Mouse (Mus musculus) liver, embryonic 15.5 days (tissue): ENCODE data around the gene Mgarp. TPM values are rescaled to one million over a fixed set of nuclear protein-coding genes. Genes with fewer than 3 reads are reported as not detected.

Experiments
- ATAC-seq: fragments of 200-750 bp; cut with Nextera tagmentation; 2 replicates; pipeline ENCODE4 v1.8.0; 2017; ENCODE audit warnings: moderate number of reproducible peaks, mild to moderate bottlenecking, moderate library complexity; ENCODE audit not compliant: insufficient read depth
- H3K27ac ChIP-seq: fragments of 300-500 bp; sonication (generic); replicated peaks from 2 replicates; pipeline ENCODE4 v1.5.1; 2015; ENCODE audit warnings: mild to moderate bottlenecking, inconsistent platforms
- H3K27me3 ChIP-seq: fragments of 300-500 bp; sonication (generic); 2 replicates; pipeline ENCODE4 v1.6.1; 2015; ENCODE audit warnings: mild to moderate bottlenecking, inconsistent platforms
- H3K36me3 ChIP-seq: fragments of 300-500 bp; sonication (generic); replicated peaks from 2 replicates; pipeline ENCODE4 v1.6.1; 2015; ENCODE audit warnings: moderate library complexity, mild to moderate bottlenecking, inconsistent platforms
- H3K4me1 ChIP-seq: fragments of 300-500 bp; sonication (generic); replicated peaks from 2 replicates; pipeline ENCODE4 v1.6.1; 2015; ENCODE audit warnings: inconsistent platforms
- H3K4me2 ChIP-seq: fragments of 300-500 bp; sonication (generic); 2 replicates; pipeline ENCODE4 v1.6.1; 2015; ENCODE audit warnings: moderate library complexity, mild to moderate bottlenecking, inconsistent platforms
- H3K4me3 ChIP-seq: fragments of 300-500 bp; sonication (generic); replicated peaks from 2 replicates; pipeline ENCODE4 v1.5.1; 2015; ENCODE audit warnings: mild to moderate bottlenecking, inconsistent platforms
- H3K9ac ChIP-seq: fragments of 300-500 bp; sonication (generic); 2 replicates; pipeline ENCODE4 v1.6.1; 2015; ENCODE audit warnings: moderate library complexity, mild to moderate bottlenecking, inconsistent platforms
- H3K9me3 ChIP-seq: fragments of 300-500 bp; sonication (generic); replicated peaks from 2 replicates; pipeline ENCODE4 v1.6.1; 2016; ENCODE audit warnings: inconsistent platforms
- WGBS: fragments of 180-500 bp; shearing (Covaris S2); methylation state at CpG from one replicate; pipeline ENCODE4 v1.1.7; 2015; ENCODE audit warnings: mixed read lengths; ENCODE audit not compliant: insufficient replicate concordance; 5-methylcytosine and 5-hydroxymethylcytosine counted together
- polyA plus RNA-seq: library from polyadenylated mRNA; unstranded; fragments of >200 nt; fragmentation: Nextera tagmentation; extraction: Ambion mirVana; gene quantifications from 2 replicates; pipeline ENCODE4 v1.2.1, GENCODE M21; 2015

Mgarp gene
- polyA plus RNA-seq, 1 experiment from 2014 or later, result 1.3 TPM

DNA sequence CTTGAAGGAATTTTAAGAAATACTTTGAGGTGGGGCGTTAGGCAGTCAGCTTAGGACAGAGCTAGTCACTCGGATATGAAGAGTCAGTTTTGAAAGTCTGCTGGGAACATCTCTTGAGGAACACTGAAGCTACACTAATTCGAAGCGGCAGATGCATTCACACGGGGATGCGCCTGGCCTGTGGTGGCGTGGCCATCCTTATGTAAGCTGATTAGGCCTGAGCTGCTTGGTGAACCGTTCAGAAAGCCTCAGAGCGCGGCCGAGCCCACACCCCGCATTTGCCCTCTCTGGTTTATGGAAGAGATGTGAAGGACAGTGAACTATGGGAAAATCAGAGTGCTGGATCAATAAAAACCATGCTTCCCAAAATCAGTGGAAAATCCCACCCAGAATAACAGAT lies 13.1 kb downstream of the Mgarp start:
- Histone ChIP-seq H3K27me3 (no peaks in the 10 kb centered on the region), H3K4me2 (no peak overlapping the region), H3K4me3 (no peak overlapping the region), H3K9me3 (no peaks in the 10 kb centered on the region), H3K36me3 (no peaks in the 10 kb centered on the region), H3K4me1 (peaks cover 22% of the 10 kb centered on the region), H3K27ac (no peak overlapping the region), H3K9ac (no peak overlapping the region)
- ATAC-seq, result no peak
- 76% methylated on average over 12 of the region's 12 CpGs for WGBS

DNA sequence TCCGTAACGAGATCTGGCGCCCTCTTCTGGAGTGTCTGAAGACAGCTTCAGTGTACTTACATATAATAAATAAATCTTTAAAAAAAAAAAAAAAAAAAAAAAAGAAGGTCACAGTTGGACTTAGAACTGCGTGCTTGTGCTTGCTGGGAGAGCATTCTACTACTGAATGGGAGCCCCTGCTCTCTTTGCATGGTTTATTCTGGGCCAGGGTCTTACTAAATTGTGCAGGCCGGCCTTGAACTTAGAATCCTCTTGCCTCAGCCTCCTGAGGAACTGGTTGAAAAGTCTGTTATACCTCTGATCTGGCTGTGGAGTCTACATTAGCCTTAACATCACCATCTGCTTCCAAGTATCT lies 15.9 kb downstream of the Mgarp start:
- no peak overlapping the region for H3K4me2 ChIP-seq
- H3K9me3 ChIP-seq, result no peaks in the 10 kb centered on the region
- H3K4me3 ChIP-seq, result no peak overlapping the region
- WGBS, result 45% methylated on average over 4 of the region's 5 CpGs
- no peak overlapping the region for H3K27ac ChIP-seq
- no peaks in the 10 kb centered on the region for H3K36me3 ChIP-seq
- no peak overlapping the region for H3K9ac ChIP-seq
- H3K4me1 ChIP-seq, result peaks cover 21% of the 10 kb centered on the region
- ATAC-seq, result no peak
- no peaks in the 10 kb centered on the region for H3K27me3 ChIP-seq

DNA sequence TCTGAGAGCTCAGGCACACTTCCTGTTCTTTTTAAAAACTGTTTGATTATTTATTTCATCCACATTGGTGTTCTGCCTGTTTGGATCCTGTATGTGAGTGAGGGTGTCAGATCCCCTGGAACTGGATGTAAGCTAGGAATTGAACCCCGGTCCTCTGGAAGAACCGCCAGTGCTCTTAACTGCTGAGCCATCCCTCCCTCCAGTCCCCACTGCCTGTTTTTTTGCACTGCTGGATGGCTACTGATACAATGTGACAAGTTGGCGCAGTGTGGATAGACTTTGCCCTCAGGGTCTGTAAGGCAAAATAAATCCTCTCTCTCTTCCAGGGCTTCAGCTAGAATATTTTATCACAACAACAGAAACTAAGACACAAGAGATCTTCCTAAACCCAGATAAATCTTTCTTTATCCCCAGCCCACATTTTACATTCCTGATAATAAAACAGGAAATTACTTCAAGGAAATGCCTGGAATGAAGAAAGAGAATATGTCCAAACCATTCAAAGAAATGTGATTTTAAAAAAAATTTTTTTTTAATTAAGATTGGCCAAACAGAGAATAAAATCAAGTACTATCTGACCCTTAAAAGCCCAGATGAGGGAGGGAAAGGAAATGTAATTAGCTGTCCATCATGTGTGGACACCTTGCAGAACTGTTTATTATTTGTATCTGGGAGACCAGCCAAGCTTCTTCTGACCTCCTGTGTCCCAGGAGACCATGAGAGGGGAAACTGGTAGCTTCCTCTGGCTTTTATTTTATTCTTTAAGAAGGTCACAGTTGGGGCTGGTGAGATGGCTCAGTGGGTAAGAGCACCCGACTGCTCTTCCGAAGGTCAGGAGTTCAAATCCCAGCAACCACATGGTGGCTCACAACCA lies 16.5 kb downstream of the Mgarp start:
- ATAC-seq, result no peak

DNA sequence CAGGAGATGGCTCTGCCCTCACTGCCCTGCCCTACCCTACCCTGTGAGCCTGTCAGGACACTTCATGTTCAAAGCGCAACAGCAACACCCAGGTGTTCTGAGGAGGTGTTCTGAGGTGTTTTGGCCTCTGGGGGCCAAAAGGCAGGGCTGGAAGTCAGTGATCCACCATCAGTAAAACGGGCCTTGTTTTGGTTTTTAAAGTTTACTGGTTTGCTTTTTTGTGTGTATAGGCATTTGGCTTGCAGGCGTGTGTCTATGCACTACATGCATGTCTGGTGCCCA lies 17.9 kb downstream of the Mgarp start:
- peak overlapping the region; percentile 26; the same call in 1 of the 2 replicates for H3K27ac ChIP-seq
- H3K4me1 ChIP-seq, result peaks cover 27% of the 10 kb centered on the region
- no peaks in the 10 kb centered on the region for H3K27me3 ChIP-seq
- peak overlapping the region; percentile 64 for H3K4me2 ChIP-seq
- H3K9me3 ChIP-seq, result no peaks in the 10 kb centered on the region
- H3K9ac ChIP-seq, result peak overlapping the region; percentile 43; the same call in 1 of the 2 replicates
- peak overlapping the region; percentile 48 for H3K4me3 ChIP-seq
- no peak for ATAC-seq
- 72% methylated on average over 3 of the region's 3 CpGs for WGBS
- H3K36me3 ChIP-seq, result no peaks in the 10 kb centered on the region

More for the DNA sequence above, 16.5 kb downstream of the Mgarp start:
- H3K4me2 ChIP-seq, result no peak overlapping the region
- H3K27ac ChIP-seq, result no peak overlapping the region
- H3K9ac ChIP-seq, result no peak overlapping the region
- no peak overlapping the region for H3K4me3 ChIP-seq
- H3K36me3 ChIP-seq, result no peaks in the 10 kb centered on the region
- H3K27me3 ChIP-seq, result no peaks in the 10 kb centered on the region
- H3K4me1 ChIP-seq, result peaks cover 27% of the 10 kb centered on the region
- no peaks in the 10 kb centered on the region for H3K9me3 ChIP-seq
- WGBS, result 67% methylated on average over 5 of the region's 5 CpGs

DNA sequence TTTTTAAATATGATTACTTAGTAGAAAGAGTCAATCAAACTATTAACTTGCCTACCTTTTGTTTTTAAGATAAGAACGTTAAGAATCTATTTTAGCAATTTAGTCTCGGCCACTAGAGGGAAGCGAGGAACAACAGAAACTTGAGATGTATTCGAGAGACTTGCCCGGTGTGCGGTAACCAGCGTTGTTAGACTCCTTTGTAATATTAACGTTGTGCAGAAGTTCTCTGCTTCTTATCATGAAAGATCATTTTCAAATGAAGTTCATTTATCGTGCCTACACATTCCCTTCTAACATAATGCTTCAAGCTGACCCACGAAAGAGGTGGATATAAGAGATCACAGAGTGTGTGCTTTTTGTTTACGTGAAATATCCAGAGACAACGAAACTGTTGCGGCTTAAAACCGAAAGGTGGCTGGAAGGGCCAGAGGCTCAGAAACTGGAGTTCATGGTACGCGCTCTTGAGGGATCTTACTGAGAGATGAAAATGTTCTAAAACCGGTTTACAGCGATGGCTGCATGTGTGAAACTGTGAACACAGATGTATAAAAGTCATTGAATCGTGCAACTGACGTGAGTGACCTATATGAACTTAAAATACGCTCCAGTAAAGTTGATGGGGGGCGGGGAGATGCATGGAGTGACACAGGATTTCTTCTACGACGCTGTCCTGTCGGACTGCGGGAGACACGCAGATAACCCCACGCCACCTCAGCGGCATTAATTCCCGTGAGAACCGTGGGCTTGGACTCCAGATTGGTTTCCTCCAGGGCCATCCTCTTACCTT lies 18.5 kb downstream of the Mgarp start:
- Histone ChIP-seq H3K4me3 (peak overlapping the region; percentile 48), H3K9me3 (no peaks in the 10 kb centered on the region), H3K27ac (peak overlapping the region; percentile 26), H3K9ac (peak overlapping the region; percentile 43; the same call in 1 of the 2 replicates), H3K4me1 (peaks cover 31% of the 10 kb centered on the region), H3K4me2 (peak overlapping the region; percentile 64), H3K36me3 (no peaks in the 10 kb centered on the region), H3K27me3 (no peaks in the 10 kb centered on the region)
- WGBS, result 31% methylated on average over 31 of the region's 31 CpGs
- ATAC-seq, result peak; percentile 32; the same call in 1 of the 2 replicates

DNA sequence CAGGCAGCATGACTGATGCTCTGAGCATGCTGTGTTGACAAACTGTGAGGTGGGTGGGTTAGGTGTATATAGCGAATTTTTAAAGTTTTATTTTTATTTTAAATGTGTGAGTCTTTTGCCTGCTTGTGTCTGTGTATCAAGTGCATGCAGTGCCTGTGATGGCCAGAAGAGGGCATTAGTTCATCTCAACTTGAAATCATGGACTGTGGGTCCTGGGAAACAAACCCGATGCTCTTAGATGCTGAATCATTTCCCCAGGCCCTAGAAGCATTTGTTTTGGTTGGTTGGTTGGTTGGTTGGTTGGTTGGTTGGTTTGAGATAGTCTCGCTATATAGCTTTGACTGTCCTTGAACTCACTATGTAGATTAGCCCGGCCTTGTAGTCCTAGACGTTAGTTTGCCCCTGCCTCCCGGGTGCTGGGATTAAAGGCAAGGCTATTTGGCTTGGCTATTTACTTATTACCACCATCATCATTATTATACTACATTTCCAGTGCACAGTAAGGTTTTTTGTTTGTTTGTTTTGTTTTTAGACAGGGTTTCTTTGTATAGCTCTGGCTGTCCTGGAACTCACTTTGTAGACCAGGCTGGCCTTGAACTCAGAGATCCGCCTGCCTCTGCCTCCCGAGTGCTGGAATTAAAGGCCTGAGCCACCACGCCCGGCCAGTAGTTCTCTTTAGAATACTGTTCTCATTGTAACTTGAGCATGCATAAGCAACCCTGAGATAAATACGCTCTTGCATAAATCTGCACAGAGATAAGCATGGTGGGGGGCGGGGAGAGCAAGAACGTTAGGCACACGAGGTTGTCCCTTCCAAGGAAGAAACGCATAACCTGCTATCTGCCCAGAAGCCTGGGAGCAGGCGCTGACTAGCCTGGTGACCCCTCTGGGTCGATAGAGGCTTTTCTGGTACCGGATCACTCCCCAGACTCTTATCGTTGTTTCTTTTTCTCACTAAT lies 21.0 kb downstream of the Mgarp start:
- H3K27me3 ChIP-seq, result no peaks in the 10 kb centered on the region

DNA sequence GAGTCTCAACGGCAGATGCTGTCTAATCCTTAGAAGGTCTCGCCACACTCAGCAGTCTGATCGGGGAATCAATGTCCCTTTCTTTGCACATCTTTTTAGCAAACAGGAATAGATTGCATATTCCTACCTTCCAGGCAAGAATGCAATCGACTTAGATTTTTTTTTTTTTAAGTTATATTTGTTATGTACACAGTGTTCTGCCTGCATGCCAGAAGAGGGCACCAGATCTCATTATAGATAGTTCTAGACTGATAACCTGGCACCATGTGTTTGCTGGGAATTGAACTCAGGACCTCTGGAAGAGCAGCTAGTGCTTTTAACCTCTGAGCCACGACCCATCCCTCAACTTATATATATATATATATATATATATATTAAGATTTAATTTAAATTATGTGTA lies 23.0 kb downstream of the Mgarp start:
- no peak for ATAC-seq
- Histone ChIP-seq H3K9ac (no peak overlapping the region), H3K4me1 (peaks cover 35% of the 10 kb centered on the region), H3K36me3 (no peaks in the 10 kb centered on the region), H3K27ac (no peak overlapping the region), H3K9me3 (no peaks in the 10 kb centered on the region), H3K27me3 (no peaks in the 10 kb centered on the region), H3K4me2 (no peak overlapping the region), H3K4me3 (no peak overlapping the region)
- 60% methylated on average over 5 of the region's 5 CpGs for WGBS

More for the DNA sequence above, 21.0 kb downstream of the Mgarp start:
- H3K4me2 ChIP-seq, result 0 out of 2 replicates have a peak overlapping the region, but pooled peaks have one; percentile 6
- WGBS, result 28% methylated on average over 19 of the region's 19 CpGs
- H3K9me3 ChIP-seq, result no peaks in the 10 kb centered on the region
- peak; percentile 73 for ATAC-seq
- H3K4me1 ChIP-seq, result peaks cover 37% of the 10 kb centered on the region
- no peak overlapping the region for H3K4me3 ChIP-seq
- H3K9ac ChIP-seq, result no peak overlapping the region
- no peaks in the 10 kb centered on the region for H3K36me3 ChIP-seq
- H3K27ac ChIP-seq, result peak overlapping the region; percentile 25

DNA sequence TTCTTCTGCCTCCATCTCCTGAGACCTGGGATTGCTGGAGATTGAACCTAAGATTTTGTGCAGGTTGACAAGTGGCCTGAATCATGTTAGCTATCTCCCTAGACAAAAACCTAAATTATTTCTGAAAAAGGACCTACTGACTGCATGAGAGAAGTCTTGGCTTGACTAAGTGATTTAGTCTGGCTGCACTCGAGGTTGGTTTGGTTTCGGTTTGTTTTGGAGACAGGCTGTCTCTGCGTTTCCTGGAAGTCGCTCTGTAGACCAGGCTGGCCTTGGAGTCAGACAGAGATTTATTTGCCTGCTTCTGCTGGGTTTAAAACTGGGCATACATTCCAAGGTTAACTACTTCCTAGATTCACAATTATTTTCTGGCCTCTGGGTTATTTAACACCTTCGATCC lies 23.7 kb downstream of the Mgarp start:
- Histone ChIP-seq H3K27ac (no peak overlapping the region), H3K4me2 (peak overlapping the region; percentile 29; the same call in 1 of the 2 replicates), H3K4me1 (peaks cover 35% of the 10 kb centered on the region), H3K9ac (no peak overlapping the region; the same call in 1 of the 2 replicates), H3K9me3 (no peaks in the 10 kb centered on the region), H3K36me3 (no peaks in the 10 kb centered on the region), H3K27me3 (no peaks in the 10 kb centered on the region), H3K4me3 (no peak overlapping the region)
- WGBS, result 40% methylated on average over 5 of the region's 5 CpGs
- ATAC-seq, result no peak

DNA sequence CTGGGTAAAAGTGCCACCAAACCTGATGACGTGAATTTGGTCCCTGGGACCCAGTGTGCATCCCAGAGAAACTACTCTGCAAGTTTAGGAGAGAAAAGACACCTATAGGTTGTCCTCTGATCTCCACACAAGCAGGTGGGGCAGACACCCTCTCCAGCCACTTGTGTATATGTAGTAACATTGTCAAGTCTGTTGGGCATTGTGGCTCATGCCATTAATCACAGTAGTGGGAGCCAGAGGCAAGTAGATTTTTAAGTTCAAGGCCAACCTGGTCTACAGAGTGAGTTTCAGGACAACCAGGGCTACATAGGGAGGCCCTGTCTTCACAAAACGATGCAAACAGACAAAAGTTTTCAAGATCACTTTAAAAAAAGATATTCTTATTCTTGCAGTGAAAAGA lies 24.7 kb downstream of the Mgarp start:
- Histone ChIP-seq H3K27ac (no peak overlapping the region), H3K9me3 (no peaks in the 10 kb centered on the region), H3K9ac (no peak overlapping the region), H3K27me3 (no peaks in the 10 kb centered on the region), H3K4me2 (no peak overlapping the region), H3K4me3 (no peak overlapping the region), H3K36me3 (no peaks in the 10 kb centered on the region), H3K4me1 (peaks cover 45% of the 10 kb centered on the region)
- ATAC-seq, result no peak
- 59% methylated on average over 2 of the region's 2 CpGs for WGBS

DNA sequence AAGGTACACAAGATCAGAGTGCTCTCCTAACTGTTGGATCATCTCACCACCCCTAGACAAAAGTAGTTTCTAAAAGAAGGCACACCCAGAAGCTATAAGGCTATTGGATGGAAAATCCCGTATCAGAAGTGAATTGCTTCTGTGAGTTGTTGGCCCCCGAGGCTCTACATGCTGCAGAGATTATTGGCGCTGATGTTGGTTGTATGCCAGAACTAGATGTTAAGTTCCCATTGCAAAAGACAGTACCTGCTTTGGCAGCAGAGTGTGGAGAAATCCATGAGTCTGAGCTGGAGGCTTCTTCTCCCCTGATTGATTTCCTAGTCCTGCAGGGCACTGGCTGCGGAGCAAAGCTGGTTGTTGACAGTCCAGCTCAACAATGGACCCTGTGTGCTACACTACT lies 28.5 kb downstream of the Mgarp start:
- H3K27ac ChIP-seq, result 0 out of 2 replicates have a peak overlapping the region, but pooled peaks have one; percentile 33

More for the DNA sequence above, 28.5 kb downstream of the Mgarp start:
- Histone ChIP-seq H3K4me3 (no peak overlapping the region), H3K27me3 (0 out of 2 replicates have a peak, but pooled peaks cover 3% of the 10 kb centered on the region), H3K9ac (no peak overlapping the region), H3K4me2 (peak overlapping the region; percentile 24; the same call in 1 of the 2 replicates), H3K36me3 (no peaks in the 10 kb centered on the region), H3K9me3 (no peaks in the 10 kb centered on the region), H3K4me1 (peaks cover 50% of the 10 kb centered on the region)
- 45% methylated on average over 4 of the region's 4 CpGs for WGBS
- ATAC-seq, result no peak
